Mouse (Mus musculus) liver, embryonic 14.5 days (tissue): ENCODE measurements at regions not wholly inside any gene's neighbourhood (a gene's known extent, or its start where the extent isn't known, plus 50 kb on each side); places are given as distances from the start of the nearest gene placed in this dataset.

Experiments
- CTCF ChIP-seq: IDR thresholded peaks from 2 replicates; pipeline ENCODE4 v1.5.1; 2016; ENCODE audit warnings: antibody characterized with exemption, low read depth, control low read depth
- EP300 ChIP-seq: IDR thresholded peaks from 2 replicates; pipeline ENCODE4 v1.6.1; 2016; ENCODE audit warnings: antibody characterized with exemption, low read depth

DNA sequence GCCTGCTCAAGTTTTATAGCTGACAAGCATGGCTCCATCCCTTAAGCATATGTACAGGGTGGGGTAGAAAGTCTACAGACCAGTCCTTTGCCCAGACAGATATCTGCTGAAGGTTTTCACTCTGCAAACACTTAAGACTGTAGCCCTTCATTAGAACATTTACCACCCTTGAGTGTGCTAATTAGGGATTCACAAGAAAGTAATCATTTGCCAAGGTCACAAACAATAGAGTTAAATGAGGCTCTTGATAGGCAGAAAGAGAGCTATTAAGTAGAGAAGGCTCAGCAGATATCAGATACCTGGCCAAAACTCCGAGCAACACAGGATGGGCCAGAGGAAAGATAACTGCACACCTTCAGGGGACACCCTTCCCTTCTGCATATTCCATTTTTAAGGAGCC lies 252.3 kb upstream of the Crbn start:
- TF ChIP-seq CTCF (no peak), EP300 (no peak)
